Mouse (Mus musculus): ENCODE results near the gene Rps16.

Gene Rps16

GRCm38 (mm10) chr7:28348601-28349000 lies 1.9 kb upstream of the Rps16 start:
- no peak for DNase-seq

- no peak for DNase-seq
Measured at GRCm38 (mm10) chr7:28351676-28352191, 1.3 kb downstream of the Rps16 start.

- DNase-seq = no peak
Measured at GRCm38 (mm10) chr7:28353267-28353666, 2.8 kb downstream of the Rps16 start.

GRCm38 (mm10) chr7:28354113-28354581 lies 3.7 kb downstream of the Rps16 start:
- DNase-seq = no peak

- DNase-seq = no peak
Measured at GRCm38 (mm10) chr7:28354596-28354995, 4.1 kb downstream of the Rps16 start.

- DNase-seq = no peak
Measured at GRCm38 (mm10) chr7:28355221-28355620, 4.8 kb downstream of the Rps16 start.

- no peak for DNase-seq
Measured at GRCm38 (mm10) chr7:28356981-28357380, 6.5 kb downstream of the Rps16 start.

- DNase-seq = no peak
Measured at GRCm38 (mm10) chr7:28357984-28358383, 7.5 kb downstream of the Rps16 start.

- DNase-seq = no peak
Measured at GRCm38 (mm10) chr7:28358431-28358830, 8.0 kb downstream of the Rps16 start.

GRCm38 (mm10) chr7:28359854-28360253 lies 9.4 kb downstream of the Rps16 start:
- no peak for DNase-seq

- no peak for DNase-seq
Measured at GRCm38 (mm10) chr7:28360291-28360690, 9.8 kb downstream of the Rps16 start.

- DNase-seq = no peak
Measured at GRCm38 (mm10) chr7:28361647-28362341, 11.3 kb downstream of the Rps16 start.

- no peak for DNase-seq
Measured at GRCm38 (mm10) chr7:28362441-28363060, 12.1 kb downstream of the Rps16 start.

GRCm38 (mm10) chr7:28367663-28368275 lies 17.3 kb downstream of the Rps16 start:
- no peak for DNase-seq

GRCm38 (mm10) chr7:28368276-28368920 lies 17.9 kb downstream of the Rps16 start:
- DNase-seq = no peak

GRCm38 (mm10) chr7:28370051-28370450 lies 19.6 kb downstream of the Rps16 start:
- DNase-seq = no peak

GRCm38 (mm10) chr7:28370977-28371513 lies 20.6 kb downstream of the Rps16 start:
- no peak for DNase-seq

GRCm38 (mm10) chr7:28371514-28371989 lies 21.1 kb downstream of the Rps16 start:
- DNase-seq = no peak

- peak; percentile 89 for DNase-seq
Measured at GRCm38 (mm10) chr7:28372251-28373108, 22.0 kb downstream of the Rps16 start, which contains the start of gene Plekhg2. Gene Plekhg2, minus strand, starts transcription at chr7:28372599.

- peak; percentile 77 for DNase-seq
Measured at GRCm38 (mm10) chr7:28373131-28373581, 22.7 kb downstream of the Rps16 start.

GRCm38 (mm10) chr7:28373891-28374495 lies 23.5 kb downstream of the Rps16 start:
- DNase-seq = no peak

All from right cerebral cortex, postnatal 14 days (tissue).